Mouse (Mus musculus) bone marrow, adult 2 months (tissue): Measurements from ENCODE around the gene Ankar. TPM values are rescaled to one million over a fixed set of nuclear protein-coding genes. Genes with fewer than 3 reads are reported as not detected.

ENCODE experiments used
- H3K27ac ChIP-seq: fragments of 200-500 bp; 2 replicates; pipeline ENCODE4 v1.5.1; 2012; ENCODE audit warnings: low read depth, mild to moderate bottlenecking, control low read depth, inconsistent platforms, low read length; ENCODE audit not compliant: control insufficient read depth, poor library complexity, insufficient read depth
- H3K4me1 ChIP-seq: fragments of 200-500 bp; 2 replicates; pipeline ENCODE4 v1.6.1; 2011; ENCODE audit warnings: low read length; ENCODE audit not compliant: control insufficient read depth, insufficient read depth
- H3K4me3 ChIP-seq: fragments of 200-500 bp; replicated peaks from 2 replicates; pipeline ENCODE3; 2011; ENCODE audit warnings: mild to moderate bottlenecking, low read depth, low read length, control low read depth; ENCODE audit not compliant: control insufficient read depth
- CTCF ChIP-seq: fragments of 200-500 bp; IDR thresholded peaks from 2 replicates; pipeline ENCODE4 v1.5.1; 2011; ENCODE audit warnings: low read length, control low read depth; ENCODE audit not compliant: control insufficient read depth, insufficient read depth
- POLR2A ChIP-seq: fragments of 200-500 bp; IDR thresholded peaks from 2 replicates; pipeline ENCODE4 v1.6.1; 2011; ENCODE audit warnings: low read depth, mild to moderate bottlenecking, control low read depth, low read length, borderline replicate concordance; ENCODE audit not compliant: control insufficient read depth
- WGBS: fragments of 180-500 bp; shearing (Covaris S2); methylation state at CpG from one replicate; pipeline ENCODE4 v1.1.7; 2018; 5-methylcytosine and 5-hydroxymethylcytosine counted together
- polyA plus RNA-seq: library from polyadenylated mRNA; stranded (reverse); fragments of >200 nt; gene quantifications from 2 replicates; pipeline ENCODE4 v1.2.4, GENCODE M21; 2011; ENCODE audit warnings: low replicate concordance; ENCODE audit not compliant: missing spikeins, insufficient read depth, insufficient read length

The Ankar gene
- polyA plus RNA-seq, 1 experiment = not detected

GRCm38 (mm10) chr1:72602803-72603202 lies 97.6 kb downstream of the Ankar start:
- Histone ChIP-seq H3K4me3 (no peak overlapping the region), H3K27ac (no peak overlapping the region), H3K4me1 (no peaks in the 10 kb centered on the region)
- WGBS = 91% methylated on average over 5 of the region's 5 CpGs
- TF ChIP-seq CTCF (no peak), POLR2A (no peak)

GRCm38 (mm10) chr1:72602186-72602585 lies 98.2 kb downstream of the Ankar start:
- no peak overlapping the region for H3K27ac ChIP-seq
- TF ChIP-seq CTCF (no peak), POLR2A (no peak)
- WGBS = 80% methylated on average over 5 of the region's 5 CpGs
- H3K4me3 ChIP-seq = no peak overlapping the region
- no peaks in the 10 kb centered on the region for H3K4me1 ChIP-seq

- TF ChIP-seq CTCF = no peak
- H3K27ac ChIP-seq = no peak overlapping the region
- no peaks in the 10 kb centered on the region for H3K4me1 ChIP-seq
- no peak overlapping the region for H3K4me3 ChIP-seq
- 91% methylated on average over 7 of the region's 7 CpGs for WGBS
Observed at GRCm38 (mm10) chr1:72601233-72601632, 99.1 kb downstream of the Ankar start.

GRCm38 (mm10) chr1:72600778-72601177 lies 99.6 kb downstream of the Ankar start:
- Histone ChIP-seq H3K4me1 (no peaks in the 10 kb centered on the region), H3K27ac (no peak overlapping the region), H3K4me3 (no peak overlapping the region)
- 86% methylated on average over 5 of the region's 5 CpGs for WGBS
- no peak for TF ChIP-seq POLR2A
- no peak for TF ChIP-seq CTCF

GRCm38 (mm10) chr1:72599146-72600101 lies 101.0 kb downstream of the Ankar start:
- WGBS = 66% methylated on average over 21 of the region's 21 CpGs
- no peak overlapping the region for H3K27ac ChIP-seq

GRCm38 (mm10) chr1:72596231-72596630 lies 104.1 kb downstream of the Ankar start:
- H3K4me1 ChIP-seq = no peaks in the 10 kb centered on the region

More at GRCm38 (mm10) chr1:72599146-72600101, 101.0 kb downstream of the Ankar start:
- Histone ChIP-seq H3K4me3 (no peak overlapping the region), H3K4me1 (no peaks in the 10 kb centered on the region)
- TF ChIP-seq CTCF = no peak
- TF ChIP-seq POLR2A = no peak

GRCm38 (mm10) chr1:72595686-72596085 lies 104.7 kb downstream of the Ankar start:
- Histone ChIP-seq H3K4me3 (no peak overlapping the region), H3K27ac (no peak overlapping the region), H3K4me1 (no peaks in the 10 kb centered on the region)
- WGBS = 90% methylated on average over 12 of the region's 12 CpGs
- TF ChIP-seq POLR2A (no peak), CTCF (no peak)

More at GRCm38 (mm10) chr1:72596231-72596630, 104.1 kb downstream of the Ankar start:
- no peak overlapping the region for H3K27ac ChIP-seq
- no peak overlapping the region for H3K4me3 ChIP-seq
- TF ChIP-seq CTCF (no peak), POLR2A (no peak)
- WGBS = 83% methylated on average over 5 of the region's 5 CpGs

- no peak for TF ChIP-seq CTCF
- no peak overlapping the region for H3K4me3 ChIP-seq
- H3K27ac ChIP-seq = no peak overlapping the region
- 90% methylated on average over 20 of the region's 20 CpGs for WGBS
- no peaks in the 10 kb centered on the region for H3K4me1 ChIP-seq
Observed at GRCm38 (mm10) chr1:72593340-72593951, 106.9 kb downstream of the Ankar start.

Other genes starting within 250 kb of the Ankar start
- gene March4, start 163.6 kb downstream of the Ankar start, polyA plus RNA-seq = not detected in 2 replicates
- 6.6 and 12.1 TPM in 2 replicates for gene Smarcal1, start 117.3 kb downstream of the Ankar start, polyA plus RNA-seq
- 705 and 1,372 TPM in 2 replicates for gene Rpl37a, start 10.7 kb upstream of the Ankar start, polyA plus RNA-seq
- gene Igfbp2, start 123.9 kb upstream of the Ankar start, polyA plus RNA-seq = 9.5 TPM in 1 of 2 replicates, not detected in the other
- 35.5 and 53.8 TPM in 2 replicates for gene Igfbp5, start 174.3 kb upstream of the Ankar start, polyA plus RNA-seq